Mouse (Mus musculus): ENCODE data around the gene Stk16. TPM values are rescaled to one million over a fixed set of nuclear protein-coding genes. Genes with fewer than 3 reads are reported as not detected.

Stk16 gene
- total and polyA plus RNA-seq, 2 experiments from 2014 or later, result 57.4 to 90.1 TPM

GRCm38 (mm10) chr1:75201236-75201635, 9.4 kb upstream of the Stk16 start:
- no peak for TF ChIP-seq CTCF (IDR thresholded peaks at IDR 0.05; ENCODE audit: low read depth)
- no peak for TF ChIP-seq EP300 (IDR thresholded peaks at IDR 0.05; ENCODE audit: low read depth)
- no peak overlapping the region for H3K4me2 ChIP-seq (ENCODE audit: low read depth, low read length)
- DNase-seq (ENCODE audit: low spot score) (no peak), ATAC-seq (ENCODE audit: insufficient read depth, low read depth) (no peak)
- no peaks in the 10 kb centered on the region for H3K4me1 ChIP-seq (ENCODE audit: control insufficient read depth, insufficient read depth)
- peaks cover 39% of the 10 kb centered on the region for H3K36me3 ChIP-seq (replicated peaks; ENCODE audit: control insufficient read depth, insufficient read depth, low read length)
- H3K27ac ChIP-seq (ENCODE audit: low read depth), result no peak overlapping the region
- 78% methylated on average over 1 of the region's 1 CpGs for WGBS
- no peak overlapping the region for H3K9ac ChIP-seq (replicated peaks; ENCODE audit: low read depth, low read length)
- H3K27me3 ChIP-seq (ENCODE audit: control insufficient read depth, insufficient read depth, low read length), result no peaks in the 10 kb centered on the region
- no peaks in the 10 kb centered on the region for H3K9me3 ChIP-seq (replicated peaks; ENCODE audit: control insufficient read depth, low read length)
- no peak overlapping the region for H3K4me3 ChIP-seq (ENCODE audit: low read depth, low read length)

- peak overlapping the region; percentile 89 for H3K4me2 ChIP-seq (ENCODE audit: low read depth, low read length)
- ATAC-seq (ENCODE audit: insufficient read depth, low read depth), result no peak
- H3K27me3 ChIP-seq (ENCODE audit: control insufficient read depth, insufficient read depth, low read length), result no peaks in the 10 kb centered on the region
- H3K9me3 ChIP-seq (replicated peaks; ENCODE audit: control insufficient read depth, low read length), result no peaks in the 10 kb centered on the region
- TF ChIP-seq CTCF (IDR thresholded peaks at IDR 0.05; ENCODE audit: low read depth), result no peak
- TF ChIP-seq EP300 (IDR thresholded peaks at IDR 0.05; ENCODE audit: low read depth), result no peak
- WGBS, result 10% methylated on average over 34 of the region's 34 CpGs
- peaks cover 23% of the 10 kb centered on the region for H3K4me1 ChIP-seq (ENCODE audit: control insufficient read depth, insufficient read depth)
- H3K27ac ChIP-seq (ENCODE audit: low read depth), result no peak overlapping the region
- H3K36me3 ChIP-seq (replicated peaks; ENCODE audit: control insufficient read depth, insufficient read depth, low read length), result peaks cover 18% of the 10 kb centered on the region
- no peak for DNase-seq (ENCODE audit: low spot score)
- H3K4me3 ChIP-seq (ENCODE audit: low read depth, low read length), result peak overlapping the region; percentile 91
- peak overlapping the region; percentile 58 for H3K9ac ChIP-seq (replicated peaks; ENCODE audit: low read depth, low read length)
Observed at GRCm38 (mm10) chr1:75208967-75209678, 1.5 kb upstream of the Stk16 start.

- peak overlapping the region; percentile 91 for H3K4me3 ChIP-seq (ENCODE audit: low read depth, low read length)
- peak overlapping the region; percentile 92 for H3K9ac ChIP-seq (replicated peaks; ENCODE audit: low read depth, low read length)
- peaks cover 39% of the 10 kb centered on the region for H3K36me3 ChIP-seq (replicated peaks; ENCODE audit: control insufficient read depth, insufficient read depth, low read length)
- WGBS, result 10% methylated on average over 17 of the region's 17 CpGs
- H3K27ac ChIP-seq (ENCODE audit: low read depth), result peak overlapping the region; percentile 59; the same call in 1 of the 2 replicates
- H3K27me3 ChIP-seq (ENCODE audit: control insufficient read depth, insufficient read depth, low read length), result no peaks in the 10 kb centered on the region
- peak overlapping the region; percentile 89 for H3K4me2 ChIP-seq (ENCODE audit: low read depth, low read length)
- H3K4me1 ChIP-seq (ENCODE audit: control insufficient read depth, insufficient read depth), result peaks cover 29% of the 10 kb centered on the region
- H3K9me3 ChIP-seq (replicated peaks; ENCODE audit: control insufficient read depth, low read length), result no peaks in the 10 kb centered on the region
- DNase-seq (ENCODE audit: low spot score), result no peak
- TF ChIP-seq EP300 (IDR thresholded peaks at IDR 0.05; ENCODE audit: low read depth) (no peak), CTCF (IDR thresholded peaks at IDR 0.05; ENCODE audit: low read depth) (no peak)
- no peak for ATAC-seq (ENCODE audit: insufficient read depth, low read depth)
Observed at GRCm38 (mm10) chr1:75211141-75211708, 587 bp downstream of the Stk16 start.

GRCm38 (mm10) chr1:75212542-75212941, 1.9 kb downstream of the Stk16 start:
- DNase-seq (ENCODE audit: low spot score) (no peak), ATAC-seq (ENCODE audit: insufficient read depth, low read depth) (no peak)
- Histone ChIP-seq H3K9ac (replicated peaks; ENCODE audit: low read depth, low read length) (no peak overlapping the region), H3K27ac (ENCODE audit: low read depth) (no peak overlapping the region), H3K27me3 (ENCODE audit: control insufficient read depth, insufficient read depth, low read length) (no peaks in the 10 kb centered on the region), H3K4me1 (ENCODE audit: control insufficient read depth, insufficient read depth) (peaks cover 35% of the 10 kb centered on the region), H3K4me3 (ENCODE audit: low read depth, low read length) (no peak overlapping the region), H3K9me3 (replicated peaks; ENCODE audit: control insufficient read depth, low read length) (no peaks in the 10 kb centered on the region), H3K4me2 (ENCODE audit: low read depth, low read length) (no peak overlapping the region), H3K36me3 (replicated peaks; ENCODE audit: control insufficient read depth, insufficient read depth, low read length) (peaks cover 45% of the 10 kb centered on the region)
- no peak for TF ChIP-seq EP300 (IDR thresholded peaks at IDR 0.05; ENCODE audit: low read depth)
- TF ChIP-seq CTCF (IDR thresholded peaks at IDR 0.05; ENCODE audit: low read depth), result no peak
- WGBS, result 88% methylated on average over 4 of the region's 4 CpGs

- Histone ChIP-seq H3K4me3 (ENCODE audit: low read depth, low read length) (no peak overlapping the region), H3K9me3 (replicated peaks; ENCODE audit: control insufficient read depth, low read length) (no peaks in the 10 kb centered on the region), H3K27me3 (ENCODE audit: control insufficient read depth, insufficient read depth, low read length) (no peaks in the 10 kb centered on the region), H3K27ac (ENCODE audit: low read depth) (no peak overlapping the region), H3K4me1 (ENCODE audit: control insufficient read depth, insufficient read depth) (peaks cover 39% of the 10 kb centered on the region), H3K36me3 (replicated peaks; ENCODE audit: control insufficient read depth, insufficient read depth, low read length) (peaks cover 45% of the 10 kb centered on the region), H3K9ac (replicated peaks; ENCODE audit: low read depth, low read length) (no peak overlapping the region), H3K4me2 (ENCODE audit: low read depth, low read length) (no peak overlapping the region)
- no peak for ATAC-seq (ENCODE audit: insufficient read depth, low read depth)
- WGBS, result 77% methylated on average over 7 of the region's 7 CpGs
- TF ChIP-seq EP300 (IDR thresholded peaks at IDR 0.05; ENCODE audit: low read depth), result no peak
- TF ChIP-seq CTCF (IDR thresholded peaks at IDR 0.05; ENCODE audit: low read depth), result no peak
- no peak for DNase-seq (ENCODE audit: low spot score)
Observed at GRCm38 (mm10) chr1:75213096-75213495, 2.5 kb downstream of the Stk16 start.

All from heart, postnatal 0 days (tissue).